Mouse (Mus musculus): Measurements from ENCODE around the gene Man1c1. TPM values are rescaled to one million over a fixed set of nuclear protein-coding genes. Genes with fewer than 3 reads are reported as not detected.
A peak's percentile ranks its signal among the peaks of the same experiment; 100 is the strongest.

Gene Man1c1
- polyA plus RNA-seq (2015; fragmentation: Nextera tagmentation; extraction: Ambion mirVana), result 5.1 and 6.6 TPM in 2 replicates

DNA sequence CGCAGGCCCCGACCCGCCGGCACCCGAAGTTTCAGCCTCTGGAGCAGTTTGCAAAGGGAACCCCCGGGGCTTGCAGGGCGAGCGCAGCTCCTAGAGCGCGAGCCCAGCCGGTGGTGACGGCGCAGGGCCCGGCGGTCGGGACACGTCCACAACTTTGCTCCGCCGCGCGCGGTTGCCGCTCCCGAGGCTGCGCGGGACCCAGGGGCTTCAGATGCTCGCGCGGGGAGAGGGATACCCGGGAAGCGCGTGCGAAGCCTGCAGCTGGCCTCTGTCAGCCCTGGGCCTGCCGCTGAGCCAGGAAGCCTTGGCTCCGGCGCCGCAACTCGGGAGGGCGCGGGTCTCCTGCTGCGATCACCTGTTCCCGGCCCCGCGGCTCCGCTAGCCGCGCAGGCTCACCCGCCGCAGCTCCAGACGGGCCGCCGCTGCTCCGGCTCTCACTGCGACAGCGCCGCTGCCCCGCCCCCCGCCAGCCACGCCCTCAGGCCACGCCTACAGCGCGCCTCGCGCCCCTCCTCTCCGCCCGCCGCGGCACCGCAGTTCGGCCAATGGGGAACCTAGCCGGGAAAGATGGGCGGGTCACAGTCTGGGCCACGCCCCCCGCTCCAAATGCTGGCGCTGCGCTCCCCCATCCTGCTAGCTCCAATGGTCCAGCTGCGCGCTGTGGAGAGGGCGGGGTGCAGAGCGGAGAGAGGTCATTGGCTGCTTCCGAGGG is at the start of gene Man1c1:
Gene Man1c1 (minus strand): TSS at position 456 of the 712 bp plus-strand sequence.
- peak within 1 kb of the TSS; percentile 68 for H3K9ac ChIP-seq
- ATAC-seq (replicated peaks; ENCODE audit: insufficient number of reproducible peaks, insufficient read depth, low FRiP score, low read depth), result peak; percentile 96
- peak within 1 kb of the TSS; percentile 99 for H3K4me2 ChIP-seq
- H3K4me1 ChIP-seq (replicated peaks), result peaks cover 32% of the 10 kb centered on the region
- WGBS, result under 1% methylated on average over 80 of the region's 81 CpGs
- H3K9me3 ChIP-seq (replicated peaks), result no peaks in the 10 kb centered on the region
- H3K27ac ChIP-seq, result peak within 1 kb of the TSS; percentile 56
- H3K4me3 ChIP-seq, result peak within 1 kb of the TSS; percentile 74
- no peaks in the 10 kb centered on the region for H3K36me3 ChIP-seq
- no peaks in the 10 kb centered on the region for H3K27me3 ChIP-seq

DNA sequence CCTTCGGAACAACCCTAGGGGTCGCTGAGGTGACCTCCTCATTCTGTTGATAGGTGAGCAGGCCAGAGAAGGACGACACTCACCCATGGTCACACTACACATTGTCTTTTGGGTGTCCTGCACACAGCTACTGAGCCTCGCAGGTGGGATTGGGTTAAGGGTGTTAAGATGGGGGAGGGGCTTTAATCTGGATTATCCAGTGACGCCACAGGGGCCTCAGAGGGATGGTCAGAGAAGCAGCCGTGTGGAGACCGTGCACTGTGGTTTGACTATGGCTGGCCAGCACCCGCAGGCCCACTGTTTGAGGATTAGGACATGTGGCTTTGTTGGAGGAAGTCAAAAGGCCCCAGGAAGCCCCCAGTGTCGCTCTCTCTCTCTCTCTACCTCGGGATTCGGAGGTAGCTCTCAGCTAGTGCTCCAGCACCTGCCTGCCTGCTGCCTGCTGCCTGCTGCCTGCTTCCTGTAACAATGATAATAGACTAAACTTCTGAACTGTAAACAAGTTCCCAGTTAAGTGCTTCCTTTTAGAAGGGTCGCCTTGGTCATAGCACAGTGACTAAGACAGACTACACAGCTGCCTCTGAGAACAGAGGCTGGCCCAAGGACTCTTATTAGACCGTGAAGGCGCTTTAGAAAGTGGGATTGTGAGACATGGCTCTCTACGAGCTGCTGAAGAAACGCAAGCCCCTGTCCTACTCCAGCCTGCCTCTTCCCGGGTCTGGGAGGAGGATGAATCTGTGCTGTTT is 49.6 kb upstream of the Man1c1 start:
- WGBS, result 46% methylated on average over 17 of the region's 17 CpGs
- Histone ChIP-seq H3K9me3 (replicated peaks) (no peaks in the 10 kb centered on the region), H3K4me1 (replicated peaks) (peaks cover 51% of the 10 kb centered on the region), H3K36me3 (peaks cover 4% of the 10 kb centered on the region; the same call in 1 of the 2 replicates), H3K27me3 (no peaks in the 10 kb centered on the region), H3K27ac (peak overlapping the region; percentile 17; the same call in 1 of the 2 replicates), H3K4me2 (no peak overlapping the region), H3K4me3 (no peak overlapping the region), H3K9ac (no peak overlapping the region)
- ATAC-seq (replicated peaks; ENCODE audit: insufficient number of reproducible peaks, insufficient read depth, low FRiP score, low read depth), result no peak

- Histone ChIP-seq H3K9ac (no peak overlapping the region), H3K4me1 (replicated peaks) (peaks cover 45% of the 10 kb centered on the region), H3K4me3 (no peak overlapping the region)
These were observed 48.9 kb upstream of the Man1c1 start for GRCm38 (mm10) chr4:134752911-134753426.

GRCm38 (mm10) chr4:134751682-134752380 is 47.7 kb upstream of the Man1c1 start:
- Histone ChIP-seq H3K4me1 (replicated peaks) (peaks cover 45% of the 10 kb centered on the region), H3K9me3 (replicated peaks) (no peaks in the 10 kb centered on the region), H3K4me2 (no peak overlapping the region), H3K36me3 (peaks cover 14% of the 10 kb centered on the region; the same call in 1 of the 2 replicates), H3K9ac (no peak overlapping the region), H3K27me3 (no peaks in the 10 kb centered on the region), H3K4me3 (no peak overlapping the region), H3K27ac (no peak overlapping the region)
- WGBS, result 77% methylated on average over 18 of the region's 18 CpGs
- ATAC-seq (replicated peaks; ENCODE audit: insufficient number of reproducible peaks, insufficient read depth, low FRiP score, low read depth), result no peak

More at GRCm38 (mm10) chr4:134752911-134753426, 48.9 kb upstream of the Man1c1 start:
- WGBS, result 35% methylated on average over 11 of the region's 11 CpGs
- no peaks in the 10 kb centered on the region for H3K27me3 ChIP-seq
- H3K36me3 ChIP-seq, result peaks cover 4% of the 10 kb centered on the region; the same call in 1 of the 2 replicates
- no peak for ATAC-seq (replicated peaks; ENCODE audit: insufficient number of reproducible peaks, insufficient read depth, low FRiP score, low read depth)
- H3K27ac ChIP-seq, result peak overlapping the region; percentile 17; the same call in 1 of the 2 replicates
- H3K9me3 ChIP-seq (replicated peaks), result no peaks in the 10 kb centered on the region
- H3K4me2 ChIP-seq, result no peak overlapping the region

DNA sequence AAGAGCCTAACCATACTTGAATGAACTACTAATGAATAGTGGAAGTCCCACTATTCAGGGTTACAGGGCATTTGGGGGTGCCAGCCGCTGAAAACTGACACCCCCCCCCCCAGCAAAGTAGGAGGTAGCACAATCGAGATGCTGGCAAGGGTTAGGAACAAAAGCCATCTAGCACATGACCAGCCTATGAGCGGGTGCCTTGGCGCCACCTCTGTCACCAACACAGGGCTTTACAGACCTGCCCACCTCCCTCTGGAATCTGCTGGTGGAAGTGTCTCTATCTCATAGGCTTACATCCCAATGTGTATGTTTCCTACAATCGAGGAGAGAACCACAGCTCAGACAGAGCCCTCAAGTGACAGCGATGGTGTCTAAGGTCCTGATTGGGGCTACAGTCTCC is 46.7 kb upstream of the Man1c1 start:
- no peak overlapping the region for H3K4me2 ChIP-seq
- H3K4me1 ChIP-seq (replicated peaks), result peaks cover 45% of the 10 kb centered on the region
- H3K36me3 ChIP-seq, result peaks cover 19% of the 10 kb centered on the region
- no peak overlapping the region for H3K4me3 ChIP-seq
- no peaks in the 10 kb centered on the region for H3K27me3 ChIP-seq
- no peak for ATAC-seq (replicated peaks; ENCODE audit: insufficient number of reproducible peaks, insufficient read depth, low FRiP score, low read depth)
- no peak overlapping the region for H3K9ac ChIP-seq
- WGBS, result 73% methylated on average over 6 of the region's 6 CpGs
- no peak overlapping the region for H3K27ac ChIP-seq
- H3K9me3 ChIP-seq (replicated peaks), result no peaks in the 10 kb centered on the region

DNA sequence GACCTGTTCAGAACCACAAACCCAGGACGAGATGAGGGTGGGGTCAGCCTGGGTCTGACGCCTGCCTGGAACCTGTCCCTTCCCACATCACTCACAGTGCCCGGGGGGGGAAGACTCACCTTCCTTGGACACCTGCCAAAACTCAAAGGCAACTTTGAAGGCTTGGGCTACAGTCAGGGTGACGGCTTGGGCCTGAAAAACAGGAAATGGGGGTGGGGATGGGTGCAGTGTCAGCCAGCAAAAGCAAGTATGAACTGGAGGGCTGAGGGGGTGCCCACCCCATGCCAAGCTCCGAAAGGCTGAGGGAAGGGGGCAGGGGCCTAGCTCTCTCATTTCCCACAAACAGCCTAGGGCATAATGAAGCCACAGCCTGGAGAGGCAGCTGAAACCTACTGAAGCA is 46.2 kb upstream of the Man1c1 start:
- no peak overlapping the region for H3K9ac ChIP-seq
- 63% methylated on average over 5 of the region's 5 CpGs for WGBS
- H3K27ac ChIP-seq, result no peak overlapping the region
- ATAC-seq (replicated peaks; ENCODE audit: insufficient number of reproducible peaks, insufficient read depth, low FRiP score, low read depth), result no peak
- no peaks in the 10 kb centered on the region for H3K9me3 ChIP-seq (replicated peaks)
- H3K36me3 ChIP-seq, result peaks cover 23% of the 10 kb centered on the region
- peaks cover 41% of the 10 kb centered on the region for H3K4me1 ChIP-seq (replicated peaks)
- no peaks in the 10 kb centered on the region for H3K27me3 ChIP-seq
- no peak overlapping the region for H3K4me3 ChIP-seq
- no peak overlapping the region for H3K4me2 ChIP-seq

GRCm38 (mm10) chr4:134749301-134750030 is 45.4 kb upstream of the Man1c1 start:
- Histone ChIP-seq H3K27me3 (no peaks in the 10 kb centered on the region), H3K9me3 (replicated peaks) (no peaks in the 10 kb centered on the region), H3K4me3 (no peak overlapping the region), H3K36me3 (peaks cover 23% of the 10 kb centered on the region), H3K9ac (no peak overlapping the region), H3K4me2 (no peak overlapping the region), H3K4me1 (replicated peaks) (peaks cover 36% of the 10 kb centered on the region), H3K27ac (no peak overlapping the region)
- ATAC-seq (replicated peaks; ENCODE audit: insufficient number of reproducible peaks, insufficient read depth, low FRiP score, low read depth), result no peak
- WGBS, result 68% methylated on average over 21 of the region's 21 CpGs

GRCm38 (mm10) chr4:134745900-134746661 is 42.0 kb upstream of the Man1c1 start:
- H3K9ac ChIP-seq, result no peak overlapping the region
- ATAC-seq (replicated peaks; ENCODE audit: insufficient number of reproducible peaks, insufficient read depth, low FRiP score, low read depth), result no peak
- WGBS, result 84% methylated on average over 16 of the region's 16 CpGs
- H3K9me3 ChIP-seq (replicated peaks), result no peaks in the 10 kb centered on the region
- no peaks in the 10 kb centered on the region for H3K27me3 ChIP-seq
- H3K36me3 ChIP-seq, result peaks cover 23% of the 10 kb centered on the region
- H3K4me2 ChIP-seq, result no peak overlapping the region
- H3K27ac ChIP-seq, result no peak overlapping the region
- peaks cover 21% of the 10 kb centered on the region for H3K4me1 ChIP-seq (replicated peaks)
- no peak overlapping the region for H3K4me3 ChIP-seq

DNA sequence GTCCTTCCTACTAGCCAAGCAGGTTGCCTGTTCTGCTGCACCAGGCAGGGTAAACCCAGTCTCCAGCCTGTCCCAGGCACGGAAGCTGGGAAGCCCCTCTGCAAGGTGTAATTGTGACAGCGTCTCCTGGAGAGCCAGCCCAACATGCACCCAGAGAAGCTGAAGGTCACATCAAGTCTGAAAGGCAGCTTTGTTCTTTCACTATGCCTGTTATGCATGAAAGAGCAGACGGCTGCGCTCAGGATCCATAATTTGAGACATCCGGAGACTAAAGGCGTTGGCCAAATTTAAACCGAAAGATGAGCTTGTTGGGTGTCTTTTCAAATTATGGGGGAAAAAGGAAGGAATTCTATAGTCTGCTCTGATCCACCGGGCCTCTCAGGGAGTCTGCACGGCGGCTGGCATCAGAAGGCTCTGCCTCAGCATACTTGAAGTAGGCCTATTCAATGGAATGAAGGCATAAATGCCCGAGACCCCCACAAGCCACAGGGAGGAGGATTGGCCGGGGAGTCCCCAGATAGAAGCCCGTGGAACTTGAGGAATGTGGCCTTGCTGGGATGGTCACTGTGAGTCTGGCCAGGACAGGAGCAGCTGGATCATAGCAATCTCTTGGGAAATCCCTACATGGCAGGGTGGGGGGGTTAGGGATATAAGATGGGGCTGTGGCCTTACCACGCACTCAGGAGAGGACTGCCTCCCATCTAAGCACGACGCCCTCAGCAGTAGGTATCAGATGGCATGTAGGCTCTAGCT is 40.0 kb upstream of the Man1c1 start:
- Histone ChIP-seq H3K4me3 (no peak overlapping the region), H3K27ac (no peak overlapping the region), H3K27me3 (no peaks in the 10 kb centered on the region), H3K36me3 (peaks cover 22% of the 10 kb centered on the region), H3K4me2 (no peak overlapping the region), H3K9ac (no peak overlapping the region), H3K9me3 (replicated peaks) (no peaks in the 10 kb centered on the region), H3K4me1 (replicated peaks) (peaks cover 14% of the 10 kb centered on the region)
- WGBS, result 46% methylated on average over 16 of the region's 16 CpGs
- ATAC-seq (replicated peaks; ENCODE audit: insufficient number of reproducible peaks, insufficient read depth, low FRiP score, low read depth), result no peak

- ATAC-seq (replicated peaks; ENCODE audit: insufficient number of reproducible peaks, insufficient read depth, low FRiP score, low read depth), result no peak
- Histone ChIP-seq H3K4me2 (no peak overlapping the region), H3K9ac (no peak overlapping the region), H3K27ac (no peak overlapping the region), H3K9me3 (replicated peaks) (no peaks in the 10 kb centered on the region), H3K4me1 (replicated peaks) (peaks cover 14% of the 10 kb centered on the region), H3K36me3 (peaks cover 9% of the 10 kb centered on the region), H3K4me3 (no peak overlapping the region), H3K27me3 (no peaks in the 10 kb centered on the region)
- 65% methylated on average over 8 of the region's 8 CpGs for WGBS
These were observed 37.9 kb upstream of the Man1c1 start for GRCm38 (mm10) chr4:134741949-134742348.

Measured in heart, embryonic 15.5 days (tissue).